Mouse (Mus musculus) bone marrow macrophage, adult 2 months (primary cell): Measurements from ENCODE around the gene Hsf5.

Experiments
- CTCF ChIP-seq: IDR thresholded peaks from 2 replicates; pipeline ENCODE4 v1.5.1; 2012; ENCODE audit warnings: low read depth, mild to moderate bottlenecking, low read length, moderate library complexity
- POLR2A ChIP-seq: IDR thresholded peaks from 2 replicates; pipeline ENCODE4 v1.6.1; 2012; ENCODE audit warnings: mild to moderate bottlenecking, low read depth, low read length, borderline replicate concordance

DNA sequence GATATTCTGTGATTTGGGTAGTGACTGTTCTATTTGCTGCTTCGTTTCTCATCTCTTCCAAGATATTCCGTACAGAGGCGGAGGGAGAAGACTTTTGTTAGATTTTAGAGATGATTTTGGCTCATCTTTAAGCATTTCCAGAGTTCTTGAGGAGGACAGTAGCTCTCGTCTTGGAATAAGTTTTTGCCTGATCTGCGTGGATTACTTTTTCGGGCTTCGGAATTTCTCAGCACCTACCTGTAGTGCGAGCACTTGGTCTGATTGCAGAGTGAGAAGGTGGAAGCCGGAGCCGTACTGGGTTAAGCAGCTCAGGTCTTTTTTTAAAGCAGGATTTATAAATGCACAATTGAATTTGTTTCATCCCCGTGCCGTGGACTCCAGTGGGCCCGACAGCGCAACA is 45.9 kb downstream of the Hsf5 start:
- TF ChIP-seq CTCF (no peak), POLR2A (no peak)
